Comparison of ENCODE assay signal across 9 mouse cellular contexts in genomic region chr4:104077771-104078170, GRCm38 (mm10).
DNase-seq lines count a peak whose midpoint lies in the region; ATAC-seq and TF ChIP-seq lines count a peak whose summit lies in the region.
"Had no signal": no experiment of that assay in that cellular context is flagged by ENCODE, and none has a peak within 500 bp of the region (broad histone marks: within the 10 kb centered on the region; RNA-seq: fewer than 3 reads in every experiment).

No protein-coding gene starts in this region.

- peak; percentile 18 to 37 for DNase-seq in cerebellum, adult 2 months
- DNase-seq in cerebellum, adult 11 months = no peak
- peak; percentile 46 to 58 for DNase-seq in layer of hippocampus, postnatal 10 days (ENCODE audit: low spot score in 2 of 2)
- DNase-seq in layer of hippocampus, adult 9-10 months (ENCODE audit: low spot score) = no peak
- peak; percentile 31 to 52 for DNase-seq in adrenal gland, postnatal 36 days
- peak; percentile 18 to 47 for DNase-seq in left cerebral cortex, postnatal 25 days (ENCODE audit: low spot score in 2 of 2)
- DNase-seq in thymus, postnatal 14 days = no peak
- no peak for DNase-seq in hindbrain, embryonic 11.5 days (ENCODE audit: low spot score)

- intact Hi-C loops in left cerebral cortex, postnatal 25 days (cut with DNase I) = no loop called here

- no peaks in the 10 kb centered on the region for H3K27me3 ChIP-seq in cerebellum, adult 2 months (ENCODE audit: control insufficient read depth, insufficient read depth, low read length)
- no peaks in the 10 kb centered on the region for H3K27me3 ChIP-seq in hindbrain, embryonic 11.5 days (ENCODE audit: control insufficient read depth, insufficient read depth, low read length)
- H3K27me3 ChIP-seq: heart, embryonic 13.5 days had no signal

- H3K36me3 ChIP-seq in hindbrain, embryonic 11.5 days (ENCODE audit: control insufficient read depth, insufficient read depth, low read length) = no peaks in the 10 kb centered on the region
- H3K36me3 ChIP-seq: heart, embryonic 13.5 days had no signal

- no peak overlapping the region for H3K4me3 ChIP-seq in cerebellum, adult 2 months (replicated peaks; ENCODE audit: insufficient read depth, low read depth, low read length)
- H3K4me3 ChIP-seq in hindbrain, embryonic 11.5 days (ENCODE audit: low read depth, low read length) = no peak overlapping the region
- H3K4me3 ChIP-seq: heart, embryonic 13.5 days had no signal

- no peaks in the 10 kb centered on the region for H3K4me1 ChIP-seq in cerebellum, adult 2 months (ENCODE audit: control insufficient read depth, insufficient read depth, low read length)
- no peaks in the 10 kb centered on the region for H3K4me1 ChIP-seq in hindbrain, embryonic 11.5 days (replicated peaks; ENCODE audit: control insufficient read depth, insufficient read depth, low read length)
- H3K4me1 ChIP-seq: heart, embryonic 13.5 days had no signal

- no peak for TF ChIP-seq CTCF in cerebellum, adult 2 months (IDR thresholded peaks at IDR 0.05; ENCODE audit: borderline replicate concordance, insufficient read depth, low read depth, low read length)

- no peak overlapping the region for H3K9ac ChIP-seq in hindbrain, embryonic 11.5 days (ENCODE audit: low read depth, low read length)
- H3K9ac ChIP-seq: heart, embryonic 13.5 days had no signal

- WGBS in cerebellum, adult 2 months = 86% methylated on average over 1 of the region's 1 CpGs
- WGBS in hindbrain, embryonic 11.5 days = 84% methylated on average over 1 of the region's 1 CpGs

- no peaks in the 10 kb centered on the region for H3K9me3 ChIP-seq in hindbrain, embryonic 11.5 days (ENCODE audit: control insufficient read depth, low read length)
- H3K9me3 ChIP-seq: heart, embryonic 13.5 days had no signal

- H3K27ac ChIP-seq in cerebellum, adult 2 months (ENCODE audit: insufficient read depth, low read length) = no peak overlapping the region
- H3K27ac ChIP-seq in hindbrain, embryonic 11.5 days (ENCODE audit: low read depth, low read length) = no peak overlapping the region
- H3K27ac ChIP-seq: heart, embryonic 13.5 days had no signal

- no peak overlapping the region for H3K4me2 ChIP-seq in hindbrain, embryonic 11.5 days (replicated peaks; ENCODE audit: low read depth, low read length)
- H3K4me2 ChIP-seq: heart, embryonic 13.5 days had no signal

- no peak for ATAC-seq in hindbrain, embryonic 11.5 days (ENCODE audit: low FRiP score)

- no peak for TF ChIP-seq POLR2A in cerebellum, adult 2 months (IDR thresholded peaks at IDR 0.05; ENCODE audit: borderline replicate concordance, insufficient read depth, low read length)

Comparison
In these comparisons a context has a peak if more than half of its experiments do, and no peak if none do; other contexts are left out.
1. DNase-seq: peak in cerebellum, adult 2 months (2 of 2), layer of hippocampus, postnatal 10 days (2 of 2), adrenal gland, postnatal 36 days (2 of 2) and left cerebral cortex, postnatal 25 days (2 of 2); none in cerebellum, adult 11 months (single experiment), layer of hippocampus, adult 9-10 months (single experiment), thymus, postnatal 14 days (single experiment) and hindbrain, embryonic 11.5 days (single experiment).